Mouse (Mus musculus): ENCODE measurements around the gene Rasgef1a.

Gene Rasgef1a

GRCm38 (mm10) chr6:118010756-118011615 is at the start of gene Rasgef1a:
Rasgef1a (plus strand) TSS chr6:118011438.
- peak; percentile 78 for DNase-seq

GRCm38 (mm10) chr6:117963201-117963600 is 48.0 kb upstream of the Rasgef1a start:
- no peak for DNase-seq

DNA sequence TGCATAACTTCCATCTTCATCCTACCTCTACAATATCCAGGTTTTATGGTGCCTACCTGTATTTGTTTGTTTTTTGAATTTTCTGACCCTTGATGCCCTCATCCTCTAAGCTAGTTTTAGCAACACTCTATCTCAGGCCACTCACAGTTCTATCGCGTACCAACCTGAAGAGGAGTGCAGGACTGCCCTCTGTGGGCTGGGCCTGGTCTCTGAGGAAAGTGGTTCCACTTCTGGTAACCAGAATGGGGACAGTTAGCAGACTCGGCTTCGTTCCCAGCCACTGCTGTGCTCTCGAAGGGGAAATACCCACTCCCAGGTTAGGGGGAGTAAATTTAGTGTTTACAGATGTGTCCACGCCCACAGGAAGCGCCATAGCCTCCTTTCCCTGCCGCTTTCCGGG is 44.5 kb upstream of the Rasgef1a start:
- DNase-seq, result no peak

GRCm38 (mm10) chr6:117987173-117987572 is 24.1 kb upstream of the Rasgef1a start:
- DNase-seq, result no peak

DNA sequence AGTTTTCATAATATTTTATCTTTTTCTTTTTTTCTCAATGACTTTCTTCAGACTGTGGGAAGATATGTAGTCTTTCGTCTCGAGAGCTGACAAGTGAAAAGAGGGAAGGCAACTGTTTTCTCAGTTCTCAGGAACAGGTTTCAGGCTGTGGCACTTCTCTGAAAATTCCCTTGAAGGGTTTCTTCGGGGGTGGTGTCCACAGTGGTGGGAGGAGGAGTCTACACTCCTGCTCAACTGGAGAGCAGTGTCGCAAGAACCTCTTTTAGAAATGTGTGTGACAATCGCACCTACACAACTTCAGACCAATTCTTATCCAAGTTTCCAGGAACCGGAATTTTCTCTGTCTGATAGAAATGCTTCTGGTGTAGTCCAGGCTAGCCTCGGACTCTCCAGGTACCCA is 22.0 kb upstream of the Rasgef1a start:
- DNase-seq, result no peak

DNA sequence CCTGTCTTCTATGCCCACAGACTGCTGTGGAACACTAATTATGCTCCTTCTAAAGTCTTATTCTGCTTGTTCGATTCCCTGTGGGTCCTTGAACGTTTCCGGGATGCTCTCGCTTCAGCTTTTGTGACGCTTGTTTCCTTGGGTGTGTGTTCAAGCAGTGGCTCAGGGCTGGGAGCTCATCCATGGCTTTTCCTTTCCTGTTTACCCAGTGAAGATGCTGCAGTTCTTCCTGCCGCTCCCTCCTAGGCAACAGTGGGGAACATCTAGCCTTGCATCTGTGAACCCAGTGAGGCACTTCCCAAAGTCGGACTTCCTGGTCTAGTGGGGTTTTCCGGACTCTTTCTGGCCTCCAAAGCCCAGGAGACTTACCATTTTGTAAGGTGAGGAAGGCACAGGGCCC is 20.6 kb upstream of the Rasgef1a start:
- no peak for DNase-seq

- DNase-seq, result no peak
These were observed 19.9 kb upstream of the Rasgef1a start for GRCm38 (mm10) chr6:117991297-117991696.

- no peak for DNase-seq
These were observed 19.3 kb upstream of the Rasgef1a start for GRCm38 (mm10) chr6:117991928-117992327.

DNA sequence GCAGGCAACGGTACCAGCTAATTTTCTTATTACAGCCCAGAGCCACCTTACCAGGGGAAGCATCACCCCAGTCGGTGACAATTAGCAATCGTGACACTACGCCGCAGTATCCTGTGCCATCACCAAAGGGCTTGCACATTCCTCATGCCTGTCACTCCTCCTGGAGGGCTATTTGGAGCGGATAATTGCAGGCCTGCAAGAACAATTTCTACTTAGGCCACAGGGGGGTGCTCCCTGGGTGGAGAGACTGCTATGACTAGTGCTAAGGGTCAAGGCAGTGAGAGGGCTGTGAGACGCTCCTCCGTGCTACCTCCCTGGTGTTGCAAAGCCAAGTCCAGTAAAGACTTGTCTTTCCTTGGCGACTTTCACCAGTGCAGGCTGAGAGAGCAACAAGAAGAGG is 16.1 kb upstream of the Rasgef1a start:
- peak; percentile 75 for DNase-seq

DNA sequence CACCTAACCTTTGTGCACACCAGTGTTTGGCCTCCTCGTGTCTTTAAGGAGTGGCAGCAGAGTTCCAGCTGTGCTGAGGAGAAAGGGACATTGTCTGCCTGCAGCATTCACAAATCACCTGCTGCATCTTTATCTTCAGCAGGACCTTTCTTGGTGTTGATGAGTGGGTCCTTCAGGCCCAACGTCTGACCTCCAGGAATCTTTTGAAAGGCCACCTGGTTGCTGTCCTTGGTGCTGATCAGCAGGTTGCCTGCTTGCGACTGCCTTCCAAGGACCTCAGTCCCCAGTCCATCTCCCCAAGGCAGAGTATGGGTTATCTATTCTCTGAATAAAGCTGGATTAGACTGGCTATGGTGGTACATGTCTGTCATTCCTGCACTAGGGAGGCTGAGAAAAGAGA is 10.0 kb upstream of the Rasgef1a start:
- DNase-seq, result no peak

DNA sequence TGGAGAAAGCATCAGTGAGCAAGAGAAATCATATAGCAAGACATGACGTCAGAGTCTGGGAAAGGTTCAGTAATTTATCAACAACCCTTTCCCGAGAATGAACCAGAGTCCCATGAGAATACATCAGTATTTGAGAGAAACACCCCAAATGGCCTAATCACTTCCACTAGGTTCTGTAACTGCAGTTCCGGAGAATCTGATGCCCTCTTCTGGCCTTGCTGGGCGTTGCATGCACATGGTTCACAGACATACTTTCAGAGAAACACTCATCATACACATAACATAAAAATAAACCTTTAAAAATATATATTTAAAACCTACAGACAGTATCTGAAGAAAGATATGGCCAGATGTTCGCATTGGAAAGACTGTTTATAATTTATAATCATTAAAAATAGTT is 3.9 kb upstream of the Rasgef1a start:
- no peak for DNase-seq

GRCm38 (mm10) chr6:118007843-118008539 is 3.2 kb upstream of the Rasgef1a start:
- no peak for DNase-seq

DNA sequence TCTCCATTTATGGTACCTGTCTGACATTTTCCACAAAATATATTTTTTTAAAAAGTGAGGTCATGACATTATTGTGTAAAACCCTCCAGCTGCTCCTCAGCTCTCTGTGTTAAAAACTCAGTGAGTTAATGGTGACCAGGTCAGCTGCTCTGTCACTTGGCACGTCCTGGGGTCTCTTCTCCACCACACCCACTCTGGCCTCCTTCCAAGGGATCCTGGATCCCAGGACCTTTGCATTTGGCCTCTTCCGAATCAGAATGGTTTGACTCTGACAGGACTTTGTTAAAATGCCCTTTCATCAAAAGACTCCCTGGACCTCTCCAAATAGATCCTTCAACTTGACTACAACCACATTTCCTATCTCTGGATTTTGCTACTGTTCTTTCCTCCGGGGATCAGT is 982 bp upstream of the Rasgef1a start:
- DNase-seq, result peak; percentile 67

DNA sequence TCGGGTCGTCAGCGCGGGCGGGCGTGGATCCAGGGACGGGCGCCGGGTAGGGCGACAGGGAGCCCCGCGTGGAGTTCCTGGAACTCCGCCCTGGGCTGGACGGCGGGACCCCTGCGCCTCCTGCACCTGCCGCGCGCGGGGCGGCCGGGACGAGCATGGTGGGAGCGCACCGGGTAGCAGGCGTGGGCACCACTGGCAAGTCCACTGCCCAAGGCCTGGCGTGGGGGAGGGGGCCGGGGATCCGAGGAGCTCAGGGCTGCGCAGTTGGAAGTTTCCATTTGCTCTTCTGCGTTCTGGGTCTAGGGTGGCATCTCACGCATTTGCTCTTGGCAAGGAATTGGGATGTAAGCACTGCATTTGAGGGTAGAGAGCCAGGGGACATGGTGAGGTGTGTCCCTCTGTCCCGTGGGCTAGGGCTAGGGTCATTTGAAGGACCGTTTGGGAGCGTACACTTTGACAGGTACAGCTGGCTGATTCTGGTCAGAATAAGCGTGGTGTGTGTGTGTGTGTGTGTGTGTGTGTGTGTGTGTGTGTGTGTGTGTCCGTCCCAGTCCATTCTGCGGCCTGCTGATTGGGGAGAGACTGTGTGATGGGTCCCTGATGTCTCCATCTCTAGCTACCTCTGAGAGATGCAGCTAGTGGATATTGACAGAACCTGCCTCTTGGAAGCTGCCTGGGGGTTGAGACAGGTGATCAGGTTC is 528 bp downstream of the Rasgef1a start:
- DNase-seq, result peak; percentile 76

GRCm38 (mm10) chr6:118012317-118012700 is 1.1 kb downstream of the Rasgef1a start:
- peak; percentile 73 for DNase-seq

DNA sequence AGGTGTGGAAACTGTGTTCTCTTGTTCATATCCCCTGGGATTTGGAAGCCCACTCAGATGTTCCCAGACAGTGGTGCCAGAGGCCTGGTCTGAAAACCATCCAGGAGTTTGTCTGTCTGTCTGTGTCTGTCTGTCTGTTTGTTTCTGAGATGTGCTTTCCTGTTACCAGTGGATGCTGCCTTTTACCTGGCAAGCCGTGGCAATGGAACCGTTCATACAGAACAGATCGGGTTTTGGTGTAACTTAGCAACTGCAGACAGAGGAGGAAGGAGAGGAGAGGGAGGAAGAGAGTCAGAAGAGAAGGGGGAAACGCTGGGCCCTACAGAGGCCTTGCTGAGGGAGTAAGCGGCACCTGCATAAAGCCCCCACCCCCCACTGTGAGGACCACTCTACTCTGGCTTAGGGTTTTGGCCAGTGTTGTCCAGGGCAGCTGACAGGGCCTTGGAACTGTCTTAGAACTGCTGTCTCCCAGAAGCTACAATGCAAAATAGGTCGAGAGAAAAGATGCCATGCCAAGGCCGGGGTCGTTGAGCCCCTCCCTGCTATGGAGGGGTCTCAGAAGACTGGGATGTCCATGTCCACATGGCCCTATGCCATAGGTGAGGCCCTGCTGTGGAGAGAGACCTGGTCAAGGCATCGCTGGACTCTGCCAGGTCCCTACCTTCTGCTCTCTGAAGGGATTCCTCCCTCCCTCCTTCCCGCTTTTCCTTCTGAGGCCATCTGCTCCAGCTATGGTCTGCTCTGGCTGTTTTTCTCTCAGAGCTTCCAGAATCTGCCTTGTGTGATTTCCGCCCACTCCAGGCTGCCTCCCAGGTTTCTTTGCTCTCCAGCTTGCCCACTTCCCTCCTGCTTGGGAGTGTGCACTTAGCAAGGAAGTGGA is 2.0 kb downstream of the Rasgef1a start:
- DNase-seq, result peak; percentile 93

DNA sequence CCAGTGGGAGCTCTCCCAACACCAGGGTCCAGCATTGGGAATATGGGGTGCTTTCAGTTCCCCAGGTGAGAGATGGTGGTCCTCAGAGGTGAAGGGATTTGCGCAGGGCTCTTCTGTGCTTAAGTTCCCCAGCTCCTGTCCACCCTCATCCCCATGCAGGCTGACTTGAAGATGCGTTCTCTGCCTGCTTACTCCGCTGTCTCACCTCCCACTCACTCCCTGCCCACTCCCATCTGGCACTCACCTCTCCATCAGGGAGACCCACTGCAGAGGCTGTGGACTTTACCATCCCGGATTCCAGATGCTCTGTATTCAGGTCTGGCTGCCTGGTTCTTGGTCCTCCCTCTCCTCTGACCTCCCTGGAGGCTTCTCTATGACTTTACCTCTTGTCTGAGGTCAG is 3.6 kb downstream of the Rasgef1a start:
- no peak for DNase-seq

GRCm38 (mm10) chr6:118015971-118016370 is 4.7 kb downstream of the Rasgef1a start:
- peak; percentile 49 for DNase-seq

- no peak for DNase-seq
These were observed 7.4 kb downstream of the Rasgef1a start for GRCm38 (mm10) chr6:118018666-118019065.

GRCm38 (mm10) chr6:118019569-118019968 is 8.3 kb downstream of the Rasgef1a start:
- peak; percentile 72 for DNase-seq

DNA sequence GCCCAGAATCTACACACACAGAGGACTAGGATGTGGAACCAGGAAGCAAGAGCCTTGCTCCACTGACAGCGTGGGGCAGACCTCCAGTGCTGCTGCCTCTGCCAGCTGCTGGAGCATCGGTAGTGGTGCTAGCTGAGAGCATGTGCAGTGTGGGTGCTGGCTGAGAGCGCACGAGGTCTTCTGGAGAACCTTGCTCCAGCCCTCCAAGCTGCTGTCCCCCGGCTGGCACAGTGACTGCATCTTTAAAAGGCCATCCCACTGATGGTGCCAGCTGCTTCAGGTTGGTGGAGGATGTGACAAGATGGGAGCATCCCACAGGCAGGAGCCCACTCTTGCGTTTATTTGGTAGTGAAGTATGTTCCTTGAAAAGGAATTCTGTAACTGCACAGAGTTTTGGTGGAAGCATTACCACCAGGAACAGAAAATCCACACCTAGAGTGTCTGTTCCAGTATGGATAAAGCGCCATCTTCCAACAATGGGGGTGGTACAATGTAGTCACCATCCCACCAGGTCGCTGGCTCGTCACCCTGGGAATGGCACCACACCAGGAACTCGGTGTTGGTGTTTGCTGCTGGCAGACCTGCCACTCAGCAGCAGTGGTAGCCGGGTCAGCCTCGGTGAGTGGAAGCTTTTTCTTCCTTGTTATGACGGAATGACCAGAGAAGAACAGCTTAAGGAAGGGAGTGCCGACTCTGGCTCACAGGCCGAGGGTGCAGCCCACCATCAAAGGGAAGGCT is 11.8 kb downstream of the Rasgef1a start:
- DNase-seq, result no peak

- no peak for DNase-seq
These were observed 15.8 kb downstream of the Rasgef1a start for GRCm38 (mm10) chr6:118027036-118027435.
